Mouse (Mus musculus) urinary bladder, postnatal 25 days (tissue): ENCODE data around the gene 9130019O22Rik.
A peak's percentile ranks its signal among the peaks of the same experiment; 100 is the strongest.
"Not testable (repeated sequence)": the region's sequence is repeated elsewhere in the genome, so short reads cannot be mapped to it uniquely, and the experiment has no call there.

Experiments
- DNase-seq: peaks from one replicate; pipeline ENCODE4 v3.0.0; 2022; ENCODE audit warnings: low spot score

Gene 9130019O22Rik

GRCm38 (mm10) chr7:127386641-127387392, at the start of gene 9130019O22Rik:
Gene 9130019O22Rik, minus strand, starts transcription at chr7:127387166.
- peak; percentile 85 for DNase-seq

GRCm38 (mm10) chr7:127435206-127435605, 48.2 kb upstream of the 9130019O22Rik start:
- DNase-seq = no peak

- DNase-seq = no peak
Measured at GRCm38 (mm10) chr7:127426354-127426753, 39.4 kb upstream of the 9130019O22Rik start.

GRCm38 (mm10) chr7:127425911-127426310, 38.9 kb upstream of the 9130019O22Rik start:
- DNase-seq = no peak

GRCm38 (mm10) chr7:127425291-127425690, 38.3 kb upstream of the 9130019O22Rik start:
- no peak for DNase-seq

- DNase-seq = no peak
Measured at GRCm38 (mm10) chr7:127422247-127422646, 35.3 kb upstream of the 9130019O22Rik start.

- DNase-seq = peak; percentile 96
Measured at GRCm38 (mm10) chr7:127421388-127422191, 34.6 kb upstream of the 9130019O22Rik start, which contains the start of gene Zfp688. Gene Zfp688, minus strand, starts transcription at chr7:127422068.

- DNase-seq = no peak
Measured at GRCm38 (mm10) chr7:127411418-127411817, 24.5 kb upstream of the 9130019O22Rik start.

- DNase-seq = peak; percentile 83
Measured at GRCm38 (mm10) chr7:127406002-127406987, 19.3 kb upstream of the 9130019O22Rik start, which contains the start of gene Zfp764. Gene Zfp764, minus strand, starts transcription at chr7:127406822.

GRCm38 (mm10) chr7:127404101-127404500, 17.1 kb upstream of the 9130019O22Rik start:
- not testable (repeated sequence) for DNase-seq

GRCm38 (mm10) chr7:127402980-127403379, 16.0 kb upstream of the 9130019O22Rik start:
- no peak for DNase-seq

GRCm38 (mm10) chr7:127400355-127400754, 13.4 kb upstream of the 9130019O22Rik start:
- DNase-seq = no peak

- DNase-seq = no peak
Measured at GRCm38 (mm10) chr7:127393944-127394333, 7.0 kb upstream of the 9130019O22Rik start.

- peak; percentile 95 for DNase-seq
Measured at GRCm38 (mm10) chr7:127393157-127393943, 6.4 kb upstream of the 9130019O22Rik start, which contains the start of gene E430018J23Rik. Gene E430018J23Rik, minus strand, starts transcription at chr7:127393629.

GRCm38 (mm10) chr7:127392251-127392824, 5.4 kb upstream of the 9130019O22Rik start:
- no peak for DNase-seq

- no peak for DNase-seq
Measured at GRCm38 (mm10) chr7:127391538-127391937, 4.6 kb upstream of the 9130019O22Rik start.

- no peak for DNase-seq
Measured at GRCm38 (mm10) chr7:127390306-127390705, 3.3 kb upstream of the 9130019O22Rik start.

GRCm38 (mm10) chr7:127388201-127388600, 1.2 kb upstream of the 9130019O22Rik start:
- not testable (repeated sequence) for DNase-seq

GRCm38 (mm10) chr7:127385560-127385959, 1.4 kb downstream of the 9130019O22Rik start:
- not testable (repeated sequence) for DNase-seq

GRCm38 (mm10) chr7:127378310-127378921, 8.6 kb downstream of the 9130019O22Rik start:
- DNase-seq = no peak
